Mouse (Mus musculus) lung, adult 18-20 months (tissue): Measurements from ENCODE around the gene Sh3bp5.

Source experiments
- DNase-seq, 2 experiments: peaks; one replicate each; pipeline ENCODE4 v3.0.0; 2022; ENCODE audit warnings: mixed read lengths in 2 of 2

Sh3bp5 gene

GRCm38 (mm10) chr14:31330957-31331356 lies 104.9 kb downstream of the Sh3bp5 start:
- DNase-seq = no peak

- no peak for DNase-seq
Observed at GRCm38 (mm10) chr14:31329741-31330140, 106.1 kb downstream of the Sh3bp5 start.

- no peak for DNase-seq
Observed at GRCm38 (mm10) chr14:31327681-31328080, 108.2 kb downstream of the Sh3bp5 start.

- no peak for DNase-seq
Observed at GRCm38 (mm10) chr14:31327196-31327595, 108.7 kb downstream of the Sh3bp5 start.

- no peak for DNase-seq
Observed at GRCm38 (mm10) chr14:31326770-31327169, 109.1 kb downstream of the Sh3bp5 start.

GRCm38 (mm10) chr14:31325551-31325950 lies 110.3 kb downstream of the Sh3bp5 start:
- DNase-seq = no peak

- DNase-seq = no peak
Observed at GRCm38 (mm10) chr14:31324851-31325250, 111.0 kb downstream of the Sh3bp5 start.

- DNase-seq = peak; percentile 66 to 73
Observed at GRCm38 (mm10) chr14:31323849-31324792, 111.8 kb downstream of the Sh3bp5 start, which contains the start of gene Dnah1. TSS of gene Dnah1 (minus strand) at chr14:31323896.

GRCm38 (mm10) chr14:31323189-31323588 lies 112.7 kb downstream of the Sh3bp5 start:
- no peak for DNase-seq

- DNase-seq = no peak
Observed at GRCm38 (mm10) chr14:31322191-31322590, 113.7 kb downstream of the Sh3bp5 start.

GRCm38 (mm10) chr14:31321181-31321580 lies 114.7 kb downstream of the Sh3bp5 start:
- DNase-seq = no peak

- DNase-seq = no peak
Observed at GRCm38 (mm10) chr14:31319546-31319945, 116.3 kb downstream of the Sh3bp5 start.

GRCm38 (mm10) chr14:31317754-31318153 lies 118.1 kb downstream of the Sh3bp5 start:
- DNase-seq = no peak

GRCm38 (mm10) chr14:31316613-31317012 lies 119.3 kb downstream of the Sh3bp5 start:
- no peak for DNase-seq

- DNase-seq = no peak
Observed at GRCm38 (mm10) chr14:31313192-31313591, 122.7 kb downstream of the Sh3bp5 start.
